ENCODE assay signal across 20 mouse cellular contexts in the genomic region with DNA sequence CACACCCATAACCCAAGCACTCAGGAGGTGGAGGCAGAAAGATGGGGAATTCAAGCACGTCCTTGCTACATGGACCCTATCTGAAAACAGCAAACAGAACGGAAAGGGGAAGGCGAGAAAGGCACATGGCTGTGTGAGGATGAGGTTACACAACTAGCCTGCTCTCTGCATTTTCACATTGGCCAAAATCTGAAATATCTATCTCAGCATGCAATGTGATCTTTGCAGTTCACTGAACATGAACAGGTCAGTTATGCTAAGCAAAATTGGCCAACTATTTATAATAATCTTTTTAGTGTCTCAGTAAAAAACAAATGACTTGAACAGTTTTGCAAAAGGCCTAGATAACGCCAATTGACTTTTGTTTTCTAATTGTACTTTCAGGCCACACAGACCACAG. TPM values are rescaled to one million over a fixed set of nuclear protein-coding genes. Genes with fewer than 3 reads are reported as not detected.
DNase-seq lines count a peak whose midpoint lies in the region; ATAC-seq and TF ChIP-seq lines count a peak whose summit lies in the region.
"Had no signal": no experiment of that assay in that cellular context is flagged by ENCODE, and none has a peak within 500 bp of the region (broad histone marks: within the 10 kb centered on the region; RNA-seq: fewer than 3 reads in every experiment).

No protein-coding gene starts in this region.

- ATAC-seq in CD4-positive, CD25-positive, alpha-beta regulatory T cell, adult 4 months = no peak
- ATAC-seq: forebrain, embryonic 15.5 days; hindbrain, postnatal 0 days had no signal

- peaks cover 9% of the 10 kb centered on the region for H3K4me1 ChIP-seq in spleen, adult 2 months (ENCODE audit: control insufficient read depth, insufficient read depth, insufficient read length)
- peaks cover 3% of the 10 kb centered on the region; the same call in 1 of the 2 replicates for H3K4me1 ChIP-seq in bone marrow, adult 2 months (ENCODE audit: control insufficient read depth, insufficient read depth, low read length)
- H3K4me1 ChIP-seq: embryonic facial prominence, embryonic 12.5 days; hindbrain, embryonic 13.5 days had no signal

- TF ChIP-seq POLR2A in spleen, adult 2 months (IDR thresholded peaks at IDR 0.05; ENCODE audit: low read depth, low read length) = no peak
- TF ChIP-seq POLR2A in bone marrow, adult 2 months (IDR thresholded peaks at IDR 0.05; ENCODE audit: borderline replicate concordance, control insufficient read depth, low read depth, low read length) = no peak

- H3K4me3 ChIP-seq in spleen, adult 2 months (ENCODE audit: extremely low read depth, insufficient read depth, insufficient read length) = no peak overlapping the region
- H3K4me3 ChIP-seq in bone marrow, adult 2 months (replicated peaks; ENCODE audit: control insufficient read depth, low read depth, low read length) = no peak overlapping the region
- H3K4me3 ChIP-seq: embryonic facial prominence, embryonic 12.5 days; forebrain, embryonic 15.5 days; heart, adult 2 months; heart, embryonic 15.5 days; hindbrain, embryonic 13.5 days had no signal

- peak; percentile 38 for DNase-seq in layer of hippocampus, adult 9-11 months
- no peak for DNase-seq in layer of hippocampus, postnatal 36 days
- DNase-seq in spleen, adult 2 months (ENCODE audit: low read depth in 1 of 2, low spot score in 2 of 2) = no peak
- no peak for DNase-seq in spleen, adult 12 weeks (ENCODE audit: low spot score)
- DNase-seq in heart, adult 18-20 months = no peak
- DNase-seq: adrenal gland, postnatal 10 days; cerebellum, adult 11-12 months; cerebellum, adult 9-10 months; cerebellum, postnatal 25 days; gastrocnemius, postnatal 36 days; heart, adult 2 months; heart, postnatal 14 days had no signal

- H3K36me3 ChIP-seq in spleen, adult 2 months (ENCODE audit: control insufficient read depth, insufficient read depth, low read length) = peaks cover 4% of the 10 kb centered on the region; the same call in 1 of the 2 replicates

- no peaks in the 10 kb centered on the region for H3K27me3 ChIP-seq in spleen, adult 2 months (ENCODE audit: control insufficient read depth, insufficient read depth, low read length)
- H3K27me3 ChIP-seq: embryonic facial prominence, embryonic 12.5 days; forebrain, embryonic 15.5 days; heart, embryonic 15.5 days; hindbrain, embryonic 13.5 days had no signal

- no peak for TF ChIP-seq CTCF in spleen, adult 2 months (IDR thresholded peaks at IDR 0.05; ENCODE audit: extremely low read depth, insufficient read depth, insufficient read length, insufficient replicate concordance)
- no peak for TF ChIP-seq CTCF in bone marrow, adult 2 months (IDR thresholded peaks at IDR 0.05; ENCODE audit: control insufficient read depth, insufficient read depth, low read length)

- WGBS in spleen, adult 2 months = 71% methylated on average over 4 of the region's 4 CpGs
- WGBS in bone marrow, adult 2 months = 58% methylated on average over 4 of the region's 4 CpGs

- H3K27ac ChIP-seq in spleen, adult 2 months (ENCODE audit: insufficient read depth, low read length) = peak overlapping the region; percentile 31; the same call in 1 of the 2 replicates
- H3K27ac ChIP-seq in bone marrow, adult 2 months (ENCODE audit: control insufficient read depth, insufficient read depth, low read depth, low read length, poor library complexity) = 0 out of 2 replicates have a peak overlapping the region, but pooled peaks have one; percentile 28
- H3K27ac ChIP-seq: embryonic facial prominence, embryonic 12.5 days; forebrain, embryonic 15.5 days; heart, adult 2 months; heart, embryonic 15.5 days; hindbrain, embryonic 13.5 days; hindbrain, postnatal 0 days had no signal

RNA-seq across cellular contexts. Expression of gene Uap1, which starts 25.0 kb away (rescaled TPM):
- total RNA-seq in layer of hippocampus, postnatal 36 days (2021) = 10 to 100 TPM; 53.4 to 57.6 TPM
- 6.8 TPM in 2 replicates for polyA plus RNA-seq in spleen, adult 2 months (2012; rRNA removed)
- 18.5 and 23.4 TPM in 2 replicates for polyA plus RNA-seq in bone marrow, adult 2 months (2011; ENCODE audit: insufficient read depth, insufficient read length, low replicate concordance, missing spikeins)
- 10 to 100 TPM; 12.9 to 18.1 TPM for polyA plus RNA-seq in CD4-positive, CD25-positive, alpha-beta regulatory T cell, adult 4 months (2017; shearing (Covaris generic))
- total RNA-seq in heart, adult 18-20 months (2021) = 10 to 100 TPM; 45.5 to 50.7 TPM

RNA-seq across cellular contexts. Expression of gene Ddr2, which starts 39.2 kb away (rescaled TPM):
- total RNA-seq in layer of hippocampus, postnatal 36 days (2021) = 1 to 10 TPM; 4.6 to 7.7 TPM
- polyA plus RNA-seq in spleen, adult 2 months (2012; rRNA removed) = 2.3 and 2.4 TPM in 2 replicates
- polyA plus RNA-seq in bone marrow, adult 2 months (2011; ENCODE audit: insufficient read depth, insufficient read length, low replicate concordance, missing spikeins) = 3.2 and 6.0 TPM in 2 replicates
- not detected for polyA plus RNA-seq in CD4-positive, CD25-positive, alpha-beta regulatory T cell, adult 4 months (2017; shearing (Covaris generic))
- 10 to 100 TPM; 20.8 to 22.1 TPM for total RNA-seq in heart, adult 18-20 months (2021)
- total RNA-seq: hematopoietic stem cell, adult 5-6 weeks had no signal
